Mouse (Mus musculus) induced T-regulatory cell, adult 2 months (primary cell): ENCODE measurements around the gene Vps8.

Experiments
- DNase-seq: peaks from one replicate; pipeline ENCODE4 v3.0.0-alpha.2; 2012; ENCODE audit warnings: low read depth

Gene Vps8

DNA sequence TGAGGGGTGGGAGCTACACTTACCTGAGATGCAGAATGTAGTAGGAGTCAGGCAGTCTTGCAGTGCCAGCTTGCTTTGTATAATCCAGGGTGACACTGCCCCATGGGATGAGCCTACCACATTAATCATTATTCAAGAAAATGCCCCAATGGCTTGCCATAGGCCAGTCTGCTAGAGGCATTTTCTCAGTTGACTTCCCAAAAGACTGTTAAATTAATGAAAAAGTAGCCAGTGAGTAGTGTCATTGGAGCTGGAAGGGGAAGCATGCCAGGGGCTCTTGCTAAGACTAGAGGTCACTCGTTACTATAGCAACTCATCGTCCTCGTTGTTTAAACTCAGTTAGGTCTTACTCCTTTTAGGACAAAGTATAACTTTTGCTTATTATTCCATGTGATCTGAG lies 130.6 kb downstream of the Vps8 start:
- DNase-seq: no peak

DNA sequence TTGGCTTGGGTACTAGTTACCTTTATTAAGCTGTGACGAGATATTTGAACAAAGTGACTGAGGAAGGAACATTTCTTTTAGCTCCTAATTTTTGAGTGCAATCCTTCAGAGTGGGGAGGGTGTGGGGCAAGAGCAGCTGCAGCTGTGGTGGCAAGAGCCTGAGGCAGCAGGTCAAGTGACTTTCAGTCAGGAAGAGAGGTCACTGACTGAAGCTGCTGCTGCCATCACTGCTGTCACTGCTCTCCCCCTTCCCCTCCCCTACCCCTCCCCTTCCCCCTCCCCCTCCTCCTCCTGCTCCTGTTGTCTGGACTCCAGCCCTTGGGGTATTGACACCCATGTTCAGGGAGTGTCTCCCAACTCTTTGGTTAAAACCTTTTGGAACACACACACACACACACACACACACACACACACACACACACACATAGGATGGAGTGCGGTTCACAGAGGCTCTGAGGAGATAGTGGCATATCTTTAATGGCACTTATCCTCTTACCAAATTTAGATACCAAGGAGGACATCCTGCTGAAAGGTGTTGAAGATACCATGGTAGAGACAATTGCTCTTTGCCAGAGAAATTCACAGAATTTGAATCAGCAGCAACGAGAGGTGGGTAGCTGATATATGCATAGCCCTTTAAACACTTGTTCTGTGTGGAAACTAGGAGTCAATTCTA lies 139.8 kb downstream of the Vps8 start:
- DNase-seq: no peak

DNA sequence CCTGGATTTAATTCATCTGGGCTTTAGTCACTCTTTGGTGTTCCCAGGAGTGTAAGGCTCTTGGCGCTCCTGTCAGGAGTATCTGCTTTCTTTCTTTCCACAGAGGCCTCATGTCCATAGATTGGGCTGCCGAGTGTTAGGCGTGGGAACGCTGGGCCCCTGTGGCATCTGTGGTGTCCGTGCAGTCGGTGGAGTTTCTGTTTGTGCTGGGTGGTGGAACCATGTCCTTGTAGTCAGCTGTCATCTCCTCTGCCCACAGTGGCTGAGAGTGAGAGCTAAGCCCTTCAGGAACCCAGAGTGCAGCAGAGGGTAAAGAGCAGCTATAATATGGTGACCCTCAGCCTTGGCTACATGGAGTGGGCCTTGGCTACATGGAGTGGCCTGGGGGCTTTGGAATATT lies 140.4 kb downstream of the Vps8 start:
- DNase-seq: no peak

DNA sequence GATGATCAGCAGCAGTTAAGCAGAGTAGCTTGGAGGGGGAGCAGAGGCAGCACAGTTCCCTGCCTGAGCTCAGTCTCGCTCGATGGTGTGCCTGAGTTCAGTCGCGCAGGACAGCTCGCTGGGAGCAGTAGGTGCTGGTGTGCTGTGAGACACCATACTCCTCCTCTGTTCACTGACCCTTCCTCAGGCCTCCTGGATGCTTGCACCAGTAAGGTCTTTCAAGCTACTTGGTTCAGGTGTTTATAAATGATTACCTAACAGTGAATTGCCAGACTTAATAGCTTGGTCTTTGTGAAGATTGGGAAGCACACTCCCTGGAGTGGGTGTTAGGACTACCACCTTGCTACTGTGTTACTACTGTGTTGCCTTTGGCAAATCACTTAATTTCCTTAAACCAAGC lies 144.2 kb downstream of the Vps8 start:
- DNase-seq: no peak

DNA sequence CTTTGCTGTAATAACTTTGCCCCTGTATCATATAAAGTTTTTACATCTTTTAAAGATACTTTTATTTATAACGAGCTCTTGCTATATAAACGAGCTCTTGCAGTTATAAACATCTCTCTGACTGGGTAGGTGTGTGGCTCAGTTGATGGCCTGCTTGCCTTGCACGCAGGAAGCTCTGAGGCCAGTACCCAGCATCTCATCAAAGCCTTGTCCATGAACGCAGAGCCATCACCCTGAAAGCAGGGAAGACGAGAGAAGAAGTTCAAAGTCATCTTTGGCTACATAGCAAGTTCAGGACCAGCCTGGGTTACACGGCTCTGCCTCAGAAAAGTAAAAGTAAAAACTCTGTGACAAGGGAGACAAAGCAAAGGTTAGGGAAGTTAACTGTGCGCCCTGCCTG lies 147.0 kb downstream of the Vps8 start:
- no peak for DNase-seq

DNA sequence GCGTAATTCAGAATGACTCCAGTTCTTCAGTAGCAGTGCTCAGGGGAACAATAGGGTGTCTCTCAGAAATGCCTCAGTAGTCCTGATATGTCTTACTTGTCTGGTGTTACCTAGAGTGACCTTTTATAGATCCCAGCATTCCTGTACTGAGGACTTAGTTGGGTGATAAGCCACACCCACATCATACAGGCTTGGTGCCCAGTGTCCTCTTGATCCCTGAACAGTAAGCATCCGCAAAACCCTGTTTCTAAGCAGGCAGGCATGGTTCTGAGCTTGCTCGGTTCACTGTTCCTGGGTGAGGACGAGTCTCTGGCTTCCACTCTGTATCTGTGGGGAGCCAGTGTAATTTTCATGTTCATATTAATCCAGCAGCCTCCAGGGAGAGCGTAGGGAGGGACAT lies 147.9 kb downstream of the Vps8 start:
- DNase-seq: no peak

DNA sequence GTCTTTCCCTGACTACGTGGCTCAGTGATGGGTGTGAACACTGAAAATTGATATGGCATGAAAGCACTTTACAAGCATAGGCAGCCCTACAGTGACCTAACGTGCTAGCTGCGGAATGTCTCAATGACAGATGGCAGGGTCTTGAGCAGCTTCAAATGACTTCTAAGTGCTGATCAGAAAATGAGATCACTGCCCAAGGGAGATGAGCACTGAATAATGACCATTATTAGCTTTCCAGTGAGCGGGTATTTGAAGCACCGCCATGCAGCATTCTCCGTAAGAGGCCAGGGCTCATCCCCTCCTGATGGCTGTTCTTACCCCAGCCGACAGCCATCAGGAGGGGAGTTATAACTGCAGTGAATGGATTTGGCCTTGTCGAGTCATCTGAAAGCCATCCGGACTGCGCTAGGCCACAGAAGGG lies 153.1 kb downstream of the Vps8 start:
- no peak for DNase-seq

DNA sequence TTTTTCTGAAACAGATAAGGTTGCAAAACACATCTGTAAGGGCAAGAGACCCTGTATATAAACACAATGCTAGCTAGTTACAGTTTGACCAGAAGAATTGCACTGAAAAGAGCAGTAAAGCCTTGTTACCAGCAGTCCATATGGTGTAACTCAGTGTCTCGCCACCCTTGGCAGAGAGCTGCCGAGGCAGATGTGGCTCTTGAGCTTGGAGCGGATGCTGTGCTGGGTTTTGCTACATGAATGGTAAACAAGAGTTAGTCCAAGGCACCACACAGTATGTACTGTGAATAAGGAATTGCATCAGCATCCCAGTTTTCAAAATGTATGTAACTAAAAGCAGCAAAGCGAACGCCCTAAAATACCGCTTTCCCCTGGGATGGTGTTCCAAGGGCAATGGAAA lies 166.2 kb downstream of the Vps8 start:
- no peak for DNase-seq

DNA sequence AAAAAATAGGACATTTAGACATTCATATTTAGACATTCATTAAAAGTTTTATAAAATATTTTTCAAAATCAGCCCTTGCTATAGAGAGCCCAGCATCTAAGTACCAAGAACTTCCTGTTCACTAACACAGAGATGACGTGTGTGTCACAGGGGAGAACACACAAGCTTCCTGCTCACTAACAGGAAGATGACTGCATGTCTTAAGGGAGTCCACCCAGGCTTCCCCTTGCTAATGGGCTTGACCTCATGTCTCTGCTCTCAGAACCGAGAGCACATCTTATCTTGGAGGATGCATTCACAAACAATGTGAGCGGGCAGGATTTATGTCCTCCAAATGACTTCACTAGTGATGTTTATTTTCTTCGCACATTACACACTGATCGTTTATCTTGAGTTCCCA lies 167.9 kb downstream of the Vps8 start:
- DNase-seq: peak; percentile 40

DNA sequence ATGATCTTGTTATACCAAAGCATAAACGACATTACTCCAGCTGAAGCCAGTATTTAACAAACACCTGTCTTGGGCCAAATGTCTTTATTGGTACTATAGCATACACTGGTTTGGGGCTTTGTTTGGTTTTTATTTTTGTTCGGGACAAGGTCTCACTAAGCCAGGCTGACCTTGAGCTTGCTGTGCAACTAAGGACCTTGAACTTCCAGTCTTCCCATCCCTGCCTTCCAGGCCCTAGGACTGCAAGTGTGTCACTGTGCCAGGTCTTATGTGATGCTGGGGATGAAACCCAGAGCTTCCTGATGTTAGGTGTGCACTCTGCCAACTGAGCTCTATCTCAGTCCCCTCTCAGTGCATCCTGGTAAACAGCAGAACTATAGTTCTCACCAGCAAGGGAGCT lies 168.6 kb downstream of the Vps8 start:
- DNase-seq: no peak

DNA sequence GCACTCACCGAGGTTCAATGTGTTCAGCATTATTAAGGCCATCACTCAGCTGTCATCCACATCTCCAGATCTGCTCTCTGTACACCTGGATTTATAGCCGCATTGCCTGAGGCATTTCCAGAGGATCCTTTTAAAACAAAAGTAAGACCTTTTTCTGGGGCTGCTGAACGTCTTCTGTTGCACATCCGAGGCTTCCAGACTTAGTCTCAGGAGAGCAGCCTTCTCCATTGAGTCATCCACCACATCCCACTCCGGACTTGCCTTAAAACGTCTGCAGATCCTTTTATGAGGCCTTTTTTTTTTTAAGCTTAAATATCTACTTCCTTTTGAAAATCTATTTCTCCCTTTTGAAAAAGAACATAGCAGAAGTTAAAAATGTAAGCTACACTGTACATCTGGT lies 172.6 kb downstream of the Vps8 start:
- DNase-seq: no peak

DNA sequence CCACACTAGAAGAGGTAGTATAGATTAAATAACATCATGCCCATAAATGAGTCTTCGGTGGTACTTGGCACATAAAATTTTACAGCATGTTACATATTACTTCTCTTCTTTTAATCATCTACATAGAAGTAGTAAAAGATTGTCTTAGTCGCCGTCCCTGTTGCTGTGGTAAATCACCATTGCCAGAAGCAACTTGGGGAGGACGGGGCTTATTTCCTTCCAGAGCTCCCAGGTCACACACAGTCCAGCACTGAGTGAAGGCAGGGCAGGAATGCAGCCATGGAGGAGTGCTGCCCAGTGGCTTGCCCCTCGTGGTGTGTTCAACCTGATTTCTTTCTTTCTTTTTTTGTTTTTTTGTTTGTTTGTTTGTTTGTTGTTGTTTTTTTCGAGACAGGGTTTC lies 181.4 kb downstream of the Vps8 start:
- no peak for DNase-seq

DNA sequence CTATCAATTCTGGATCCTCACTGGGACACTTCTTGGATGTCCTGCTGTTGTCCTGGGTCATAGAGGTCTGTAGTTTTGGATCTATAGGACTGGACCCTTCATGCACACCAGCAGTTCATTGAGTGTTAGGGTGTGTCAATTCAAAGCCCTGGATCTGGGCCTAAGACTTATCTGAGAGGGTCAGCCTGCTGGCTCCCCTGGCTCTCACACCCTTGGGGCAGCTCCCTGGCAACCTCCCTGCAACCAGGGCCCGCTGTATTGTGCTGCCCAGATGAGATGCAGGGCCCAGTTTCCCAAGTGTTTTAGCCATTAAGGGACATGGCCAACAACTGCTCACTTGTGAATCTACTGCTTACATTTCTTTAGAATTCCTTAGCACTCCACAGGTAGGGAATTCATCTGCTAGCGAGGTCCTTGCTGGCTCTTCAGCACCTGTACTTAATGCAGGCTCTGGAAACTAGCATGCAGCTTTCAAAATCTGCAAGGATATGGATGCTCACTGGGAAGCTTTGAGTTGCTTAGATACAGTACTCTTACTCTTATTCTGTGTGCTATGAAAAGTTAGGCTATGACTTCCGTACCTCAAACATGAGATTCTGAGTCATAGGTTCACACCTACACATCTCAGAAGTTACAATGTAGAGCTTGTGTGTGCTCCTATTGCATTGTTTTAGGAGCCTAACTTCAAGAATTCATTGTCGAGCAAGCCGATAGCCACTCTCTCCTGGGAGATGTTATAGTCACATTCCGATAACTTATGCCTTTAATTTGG lies 183.5 kb downstream of the Vps8 start:
- DNase-seq: no peak

DNA sequence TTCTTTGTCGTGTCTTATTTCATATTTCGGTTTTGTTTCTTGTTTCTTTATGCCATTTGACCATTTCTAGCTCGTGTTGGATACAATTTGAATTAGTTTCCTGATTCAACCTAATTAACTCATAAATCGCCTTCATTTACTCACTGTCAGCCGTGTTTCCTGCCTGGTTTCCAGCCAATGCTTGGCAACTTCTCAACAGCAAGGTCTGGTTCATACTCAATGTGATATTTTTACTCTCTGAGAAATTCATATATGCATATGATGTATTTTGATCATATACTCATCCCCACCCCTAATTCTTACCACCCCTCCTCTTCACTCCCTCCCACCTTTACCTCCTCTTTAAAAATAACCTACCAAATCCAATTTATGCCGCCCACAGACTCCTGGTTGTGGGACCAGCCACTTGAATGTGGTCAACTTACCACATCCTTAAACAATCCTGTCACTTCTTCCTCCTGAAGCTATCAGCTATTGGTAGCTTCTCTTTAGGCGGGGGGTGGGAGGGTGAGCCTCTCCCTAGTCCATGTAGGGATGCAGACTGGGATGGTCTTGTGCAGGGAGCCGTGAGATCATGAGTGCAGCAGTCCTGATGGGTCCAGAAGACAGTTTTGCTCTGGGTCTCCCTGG lies 184.2 kb downstream of the Vps8 start:
- DNase-seq: no peak

DNA sequence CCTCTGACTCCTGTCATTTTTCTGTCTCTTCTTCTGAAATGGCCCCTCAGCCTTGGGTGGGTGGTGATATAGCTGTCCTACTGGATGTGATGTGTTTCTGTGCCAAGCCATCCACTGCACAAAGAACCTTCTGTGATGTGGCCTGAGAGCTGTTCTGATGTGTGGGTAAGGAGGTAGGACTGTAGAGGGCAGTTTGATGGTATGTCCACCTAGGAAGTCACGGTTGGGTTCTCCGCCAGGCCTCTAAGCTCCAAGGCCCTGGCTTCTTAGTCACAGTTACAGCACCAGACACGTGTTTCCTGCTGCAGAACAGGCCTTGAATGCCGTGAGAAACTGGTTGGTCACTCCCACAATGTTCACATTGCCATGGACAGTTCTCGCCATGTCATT lies 184.7 kb downstream of the Vps8 start:
- DNase-seq: no peak

DNA sequence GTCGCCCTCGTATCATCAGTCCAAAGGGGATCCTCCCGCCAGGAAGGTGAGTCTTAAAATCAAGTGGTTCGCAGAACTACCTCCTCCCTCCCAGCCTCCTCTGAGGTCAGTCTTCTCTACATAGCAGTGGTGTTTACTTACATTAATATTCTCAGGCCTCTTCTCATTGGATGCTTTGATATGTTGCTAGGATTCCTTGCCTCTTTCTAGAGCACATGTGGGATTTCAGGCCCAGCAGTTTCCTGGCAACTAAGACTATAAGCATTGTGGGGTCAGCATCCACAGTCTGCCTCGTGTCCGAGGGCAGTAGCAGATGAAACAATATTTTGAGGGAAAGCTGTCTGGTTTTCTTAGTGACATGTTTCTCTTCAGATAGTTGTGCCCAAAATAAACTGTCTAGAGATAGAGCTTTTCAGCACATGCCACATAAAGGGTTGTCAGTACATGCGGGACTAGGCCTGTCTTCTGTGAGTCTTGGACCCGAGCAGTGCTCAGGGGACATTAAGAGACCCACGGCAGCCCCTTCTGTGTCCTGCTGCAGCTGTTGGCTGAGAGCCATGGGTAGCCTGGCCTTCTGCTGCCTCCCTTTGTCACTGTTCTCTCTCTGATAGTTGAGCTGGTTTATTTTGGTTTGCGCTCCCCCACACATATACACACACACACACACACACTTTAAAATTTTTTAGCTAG lies 185.4 kb downstream of the Vps8 start:
- no peak for DNase-seq

DNA sequence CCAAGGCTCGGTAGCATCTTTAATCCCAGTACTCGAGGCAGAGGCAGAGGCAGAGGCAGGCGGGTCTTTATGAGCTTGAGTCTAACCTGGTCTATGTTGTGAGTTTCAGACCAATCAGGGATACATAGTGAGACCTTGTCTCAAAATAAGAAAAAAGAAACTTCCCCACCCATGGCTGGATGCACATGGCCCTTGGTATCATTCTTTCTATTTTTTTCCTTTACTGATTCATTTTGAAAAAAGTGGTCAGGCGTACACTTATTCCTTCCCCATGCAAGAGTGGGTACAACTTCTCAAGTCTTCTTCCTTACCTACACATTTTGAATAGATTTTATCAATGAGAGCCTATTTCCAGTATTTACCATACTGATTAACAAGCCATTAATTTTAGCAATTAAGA lies 187.6 kb downstream of the Vps8 start:
- DNase-seq: no peak

DNA sequence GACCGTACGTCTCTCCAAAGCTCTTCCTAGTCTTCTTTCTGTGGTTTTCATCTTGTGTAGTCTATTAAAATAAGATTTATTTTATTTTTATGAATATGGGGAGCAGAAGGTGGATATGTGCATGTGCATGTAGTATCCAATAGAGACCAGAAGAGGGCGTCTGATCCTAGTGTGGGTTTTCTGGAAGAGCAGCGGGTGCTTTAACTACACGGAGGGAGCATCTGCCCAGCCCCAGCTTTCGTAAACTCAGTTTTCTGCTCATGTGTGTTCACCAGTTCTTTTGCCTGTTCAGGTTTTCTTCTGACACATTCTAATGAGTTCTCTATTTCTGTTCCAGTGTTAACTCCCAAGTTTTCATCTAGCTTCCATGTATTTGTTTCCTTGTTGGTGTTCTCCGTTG lies 192.9 kb downstream of the Vps8 start:
- peak; percentile 55 for DNase-seq

DNA sequence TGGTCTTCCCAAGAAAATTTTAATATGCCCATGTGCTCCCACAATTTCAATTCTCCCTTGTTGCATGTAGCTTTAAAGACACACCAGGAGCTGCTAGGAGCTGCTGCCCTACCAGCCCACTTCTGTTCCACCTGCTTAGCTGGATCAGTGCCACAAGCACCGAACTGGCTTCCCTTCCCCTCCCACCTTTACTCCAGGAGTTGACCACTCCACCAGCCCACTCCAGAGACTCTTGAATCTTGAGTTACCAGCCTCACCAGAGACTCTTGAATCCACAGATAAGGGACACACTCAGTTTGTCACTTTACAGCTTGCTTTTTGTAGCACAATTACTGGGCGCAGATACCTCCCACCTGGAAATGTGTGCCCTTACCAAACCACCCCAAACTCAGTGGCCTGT lies 197.7 kb downstream of the Vps8 start:
- no peak for DNase-seq

DNA sequence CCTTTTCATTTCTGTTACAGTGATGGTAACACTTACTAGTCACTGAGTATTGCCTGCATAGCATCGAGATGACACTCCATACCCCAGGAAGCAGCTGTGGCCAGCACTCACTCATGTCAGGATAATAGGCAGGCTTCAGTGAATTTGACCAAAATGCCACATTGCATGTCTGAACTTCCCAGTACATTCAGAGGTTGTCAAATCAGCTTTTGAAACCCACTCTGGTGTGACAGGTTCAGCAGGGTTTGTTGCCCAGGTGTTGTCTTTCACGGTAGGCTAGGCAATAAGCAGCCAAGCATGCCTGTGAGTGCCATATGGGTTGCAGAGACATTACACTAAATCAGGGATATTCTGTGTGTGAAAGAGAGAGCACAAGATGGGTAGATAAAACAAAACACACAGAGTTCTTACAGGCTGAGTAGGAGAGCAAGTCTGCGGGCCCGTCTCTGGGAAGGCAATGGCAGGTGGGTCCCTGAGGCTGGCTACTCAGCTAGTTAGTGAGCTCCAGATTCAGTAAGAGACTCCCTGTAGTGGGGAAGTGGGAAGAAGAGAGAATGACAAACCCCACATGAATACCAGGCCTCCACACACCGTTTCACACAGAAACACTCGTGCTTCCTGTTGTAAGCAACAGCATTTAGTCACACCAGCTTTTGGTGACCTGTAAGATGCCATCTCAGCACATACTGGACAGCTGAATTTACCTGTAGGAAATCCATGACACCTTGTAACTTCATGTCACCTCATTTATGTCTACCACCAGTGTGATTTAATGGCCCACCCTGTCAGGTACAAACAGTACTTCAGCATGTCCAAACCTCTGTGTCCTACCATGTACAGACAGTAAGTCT lies 203.1 kb downstream of the Vps8 start:
- DNase-seq: no peak

DNA sequence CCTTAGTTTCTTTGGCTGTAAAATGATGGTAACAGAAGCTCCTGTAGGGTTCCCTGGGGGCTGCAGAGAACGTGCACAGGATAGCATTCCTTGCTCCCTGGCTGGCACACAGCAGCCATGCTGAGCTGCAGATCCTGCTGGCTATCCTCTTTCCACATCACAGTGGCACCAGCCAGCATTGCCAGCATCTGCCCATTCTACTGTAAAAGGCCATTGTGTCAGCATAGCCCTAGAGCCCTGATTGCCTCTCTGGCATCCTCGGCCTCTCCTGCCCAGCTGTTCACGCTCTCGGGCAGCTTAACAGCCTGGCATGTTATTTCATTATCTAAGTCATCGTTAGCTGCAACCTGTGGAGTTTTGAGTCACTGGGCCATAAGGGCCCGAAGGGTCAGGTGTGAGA lies 204.3 kb downstream of the Vps8 start:
- DNase-seq: no peak

DNA sequence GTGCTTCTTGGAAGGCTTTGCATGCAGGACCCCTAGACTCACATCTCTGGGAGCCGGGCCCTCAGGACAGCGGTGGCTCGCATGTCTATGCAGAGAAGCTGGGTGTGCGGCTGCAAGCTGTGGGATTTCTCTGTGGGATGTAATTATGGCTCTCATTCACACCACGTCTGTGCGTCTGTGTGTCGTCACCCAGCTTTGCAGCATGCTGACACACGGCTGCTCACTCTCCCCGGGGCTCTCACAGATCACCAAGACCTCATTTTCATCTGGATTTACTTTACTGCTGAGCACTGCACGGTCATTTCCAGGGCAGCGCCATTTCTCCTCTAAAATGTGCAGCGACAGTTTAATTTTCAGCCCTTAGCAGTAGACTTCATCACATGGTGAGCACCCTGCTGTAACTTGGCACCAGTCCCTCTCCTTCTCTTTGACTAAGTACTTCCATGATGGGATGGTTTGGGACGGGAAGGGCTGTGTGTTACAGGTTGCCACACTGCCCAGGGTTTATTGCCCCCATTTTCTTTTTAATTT lies 205.2 kb downstream of the Vps8 start:
- no peak for DNase-seq
